Mouse (Mus musculus): ENCODE measurements around the gene Onecut1.
A peak's percentile ranks its signal among the peaks of the same experiment; 100 is the strongest.

The Onecut1 gene

GRCm38 (mm10) chr9:74860461-74860860 lies 1.3 kb upstream of the Onecut1 start:
- DNase-seq (ENCODE audit: low read depth, low spot score), result no peak

- DNase-seq (ENCODE audit: low read depth, low spot score), result no peak
These were observed 517 bp downstream of the Onecut1 start for GRCm38 (mm10) chr9:74862096-74862780.

- no peak for DNase-seq (ENCODE audit: low read depth, low spot score)
These were observed 1.3 kb downstream of the Onecut1 start for GRCm38 (mm10) chr9:74862783-74863654.

DNA sequence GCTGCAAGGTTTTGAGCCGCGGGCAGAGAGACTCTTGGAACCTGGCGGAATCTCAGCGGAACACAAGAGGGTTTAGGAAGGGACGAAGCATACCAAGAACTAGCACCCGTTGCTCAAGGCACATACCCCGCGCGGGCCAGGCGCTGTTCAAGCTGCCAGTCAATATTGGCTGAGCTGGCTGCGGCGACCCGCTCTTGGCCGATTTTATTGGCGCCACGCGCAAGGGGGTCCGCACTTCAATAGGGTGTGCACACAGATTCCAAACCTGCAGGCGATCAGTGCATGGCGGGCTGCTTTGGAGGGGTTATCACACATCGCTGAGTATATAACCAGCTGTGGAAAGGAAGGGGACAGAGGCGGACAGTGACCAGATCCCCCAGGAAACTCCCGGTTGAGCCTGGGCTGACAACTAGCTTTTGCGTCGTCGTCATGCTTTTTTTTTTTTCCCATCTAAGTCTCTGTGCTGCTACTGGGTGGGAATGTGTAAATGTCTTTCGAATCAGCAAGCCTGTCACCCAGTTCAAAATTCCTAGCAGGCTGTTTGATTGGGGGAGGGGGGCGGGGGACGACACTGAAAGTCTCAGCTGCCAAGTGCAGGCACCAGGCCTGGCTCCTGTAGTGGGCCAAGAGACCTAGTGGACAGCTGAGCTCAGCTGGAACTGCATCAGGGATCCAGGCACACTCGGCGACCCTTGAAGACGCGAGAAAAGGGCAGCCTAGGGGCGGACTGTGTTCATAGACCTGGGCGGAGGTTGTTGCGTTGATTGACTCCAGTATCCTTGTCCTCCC lies 2.1 kb downstream of the Onecut1 start:
- no peak for DNase-seq (ENCODE audit: low read depth, low spot score)

DNA sequence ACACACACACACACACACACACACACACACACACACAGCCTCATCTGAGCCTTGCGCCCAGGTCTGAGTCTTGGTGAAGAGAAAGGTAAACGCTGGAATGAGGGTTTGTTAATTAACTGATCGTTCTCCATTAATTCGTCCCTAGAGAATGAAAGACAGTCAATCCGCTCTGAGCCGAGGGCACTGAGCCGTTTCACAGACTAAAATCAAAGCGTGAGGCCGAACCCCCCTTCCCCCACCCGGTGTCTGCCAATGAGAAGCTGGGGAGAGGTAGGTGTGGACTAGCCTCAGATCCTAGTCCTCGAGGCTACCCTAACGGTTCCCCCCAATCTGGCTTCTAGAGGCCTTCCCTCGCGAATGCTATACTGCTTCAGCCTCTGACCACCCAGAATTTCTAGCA lies 2.8 kb downstream of the Onecut1 start:
- no peak for DNase-seq (ENCODE audit: low read depth, low spot score)

GRCm38 (mm10) chr9:74866596-74867313 lies 5.0 kb downstream of the Onecut1 start:
- DNase-seq (ENCODE audit: low read depth, low spot score), result no peak

GRCm38 (mm10) chr9:74867641-74868205 lies 6.0 kb downstream of the Onecut1 start:
- peak; percentile 9 for DNase-seq (ENCODE audit: low read depth, low spot score)

GRCm38 (mm10) chr9:74868336-74868950 lies 6.7 kb downstream of the Onecut1 start:
- no peak for DNase-seq (ENCODE audit: low read depth, low spot score)

GRCm38 (mm10) chr9:74870960-74871688 lies 9.4 kb downstream of the Onecut1 start:
- peak; percentile 13 for DNase-seq (ENCODE audit: low read depth, low spot score)

- DNase-seq (ENCODE audit: low read depth, low spot score), result no peak
These were observed 14.6 kb downstream of the Onecut1 start for GRCm38 (mm10) chr9:74876328-74876727.

- no peak for DNase-seq (ENCODE audit: low read depth, low spot score)
These were observed 16.0 kb downstream of the Onecut1 start for GRCm38 (mm10) chr9:74877709-74878108.

DNA sequence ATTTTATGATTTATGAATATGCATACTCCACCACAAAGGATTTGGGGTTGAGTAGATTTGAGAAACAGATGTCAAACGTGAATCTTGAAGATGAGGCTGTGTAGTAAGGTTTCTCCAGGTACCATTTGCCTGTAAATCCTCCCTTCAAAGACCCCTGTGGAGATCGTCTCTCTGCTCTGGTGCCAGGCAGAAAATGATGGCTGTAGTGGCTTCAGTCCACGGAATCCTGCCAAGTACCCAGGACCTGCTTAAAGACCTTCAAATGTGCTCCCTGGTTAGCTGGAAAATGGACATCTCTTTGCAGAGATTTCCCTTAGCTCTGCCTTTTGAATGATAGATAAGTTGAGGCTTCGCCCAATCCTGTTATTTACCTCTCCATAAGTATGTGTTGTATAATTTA lies 26.1 kb downstream of the Onecut1 start:
- no peak for DNase-seq (ENCODE audit: low read depth, low spot score)

- DNase-seq (ENCODE audit: low read depth, low spot score), result no peak
These were observed 35.0 kb downstream of the Onecut1 start for GRCm38 (mm10) chr9:74896742-74897141.

GRCm38 (mm10) chr9:74897375-74897982 lies 35.8 kb downstream of the Onecut1 start:
- DNase-seq (ENCODE audit: low read depth, low spot score), result no peak

DNA sequence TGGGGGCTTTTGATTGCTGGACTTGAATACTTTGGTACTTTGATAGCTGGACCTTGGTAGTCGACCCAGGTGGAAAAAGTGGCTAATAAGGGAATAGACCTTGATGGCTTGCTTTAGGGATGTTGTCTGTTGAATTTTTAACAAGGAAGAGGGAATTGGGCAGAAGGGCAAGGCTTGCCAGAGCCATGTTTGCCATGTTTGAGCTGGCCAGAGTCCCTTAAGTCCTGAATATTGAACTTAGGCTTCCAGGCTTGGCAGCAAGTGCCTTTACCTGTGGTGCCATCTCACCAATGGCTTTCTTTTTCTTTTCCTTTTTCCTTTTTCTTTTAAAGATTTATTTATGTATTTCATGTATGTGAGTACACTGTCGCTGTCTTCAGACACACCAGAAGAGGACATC lies 38.4 kb downstream of the Onecut1 start:
- DNase-seq (ENCODE audit: low read depth, low spot score), result no peak

- peak; percentile 68 for DNase-seq (ENCODE audit: low read depth, low spot score)
These were observed 43.3 kb downstream of the Onecut1 start for GRCm38 (mm10) chr9:74904866-74905508.

GRCm38 (mm10) chr9:74906951-74907350 lies 45.2 kb downstream of the Onecut1 start:
- no peak for DNase-seq (ENCODE audit: low read depth, low spot score)

GRCm38 (mm10) chr9:74909245-74909644 lies 47.5 kb downstream of the Onecut1 start:
- no peak for DNase-seq (ENCODE audit: low read depth, low spot score)

GRCm38 (mm10) chr9:74910226-74910759 lies 48.6 kb downstream of the Onecut1 start:
- no peak for DNase-seq (ENCODE audit: low read depth, low spot score)

Measured in skeletal muscle tissue, adult 2 months (tissue).